Mouse (Mus musculus): ENCODE results near the gene Taf5l. TPM values are rescaled to one million over a fixed set of nuclear protein-coding genes. Genes with fewer than 3 reads are reported as not detected.
A peak's percentile ranks its signal among the peaks of the same experiment; 100 is the strongest.

Gene Taf5l
- polyA plus RNA-seq (2014; fragmentation: Nextera tagmentation; extraction: Ambion mirVana) = 34.8 and 40.2 TPM in 2 replicates

DNA sequence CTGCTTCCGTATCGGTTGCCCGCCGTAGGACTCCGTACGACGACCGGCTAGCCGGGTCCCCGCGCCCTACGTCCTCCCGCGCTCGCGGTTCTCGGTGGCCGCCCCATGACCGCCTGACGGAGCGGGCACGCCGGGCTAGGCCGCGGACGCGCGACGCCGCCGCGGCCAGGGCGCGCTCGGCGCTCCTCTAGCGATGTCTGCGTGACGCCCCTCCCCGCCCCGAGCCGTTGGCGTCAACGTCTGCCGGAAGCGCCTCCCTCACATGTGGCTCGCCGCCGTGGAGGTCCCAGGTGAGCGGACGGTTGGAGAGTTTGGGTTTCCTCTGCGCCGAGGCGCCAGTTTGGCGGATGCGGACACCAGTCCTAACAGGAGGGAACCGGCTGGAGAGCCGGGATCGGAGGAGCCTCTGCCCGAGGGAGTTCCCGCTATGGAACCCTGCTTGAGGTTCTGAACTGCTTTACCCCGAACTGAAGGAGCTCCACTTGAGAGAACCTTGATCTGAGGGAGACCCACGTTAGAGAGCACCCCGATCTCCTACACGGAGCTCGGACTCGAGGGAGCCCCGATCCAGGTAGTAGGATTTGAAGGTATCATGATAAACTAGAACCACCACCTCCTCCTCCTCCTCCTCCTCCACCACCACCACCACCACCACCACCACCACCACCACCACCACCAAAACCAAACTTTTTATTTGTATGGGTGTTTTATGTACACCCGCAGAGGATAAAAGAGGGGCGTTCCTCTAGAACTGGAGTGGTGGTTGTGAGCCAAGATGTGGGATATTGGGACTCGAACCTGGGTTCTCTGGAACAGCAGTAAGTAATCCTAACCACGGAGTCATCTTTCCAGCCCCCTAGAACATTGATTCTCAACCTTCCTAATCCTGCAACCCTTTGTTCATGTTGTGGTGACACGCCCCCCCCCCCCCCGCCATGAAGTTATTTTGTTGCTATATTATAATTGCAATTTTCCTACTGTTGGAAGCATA, at the start of gene Taf5l, which contains the start of gene Urb2:
Gene Taf5l (minus strand): TSS at position 161 of the 991 bp plus-strand sequence.
Gene Urb2 (plus strand): TSS at position 272 of the 991 bp plus-strand sequence.
- peak within 1 kb of the TSS; percentile 81 for H3K27ac ChIP-seq (ENCODE audit: low read depth, low read length)
- peaks cover 17% of the 10 kb centered on the region for H3K4me1 ChIP-seq (ENCODE audit: control insufficient read depth, insufficient read depth, low read length)
- no peaks in the 10 kb centered on the region; the same call in 1 of the 2 replicates for H3K36me3 ChIP-seq (ENCODE audit: control insufficient read depth, insufficient read depth, low read length)
- no peaks in the 10 kb centered on the region for H3K9me3 ChIP-seq (ENCODE audit: control insufficient read depth, low read length)
- H3K9ac ChIP-seq (ENCODE audit: low read length) = peak within 1 kb of the TSS; percentile 87
- H3K4me3 ChIP-seq (ENCODE audit: low read depth, low read length) = peak within 1 kb of the TSS; percentile 81
- under 1% methylated on average over 74 of the region's 74 CpGs for WGBS
- H3K4me2 ChIP-seq = peak within 1 kb of the TSS; percentile 73
- DNase-seq (ENCODE audit: low spot score, missing footprints) (peak; percentile 99), ATAC-seq (ENCODE audit: low FRiP score) (peak; percentile 93)
- no peaks in the 10 kb centered on the region for H3K27me3 ChIP-seq (ENCODE audit: control insufficient read depth, insufficient read depth, low read length)

DNA sequence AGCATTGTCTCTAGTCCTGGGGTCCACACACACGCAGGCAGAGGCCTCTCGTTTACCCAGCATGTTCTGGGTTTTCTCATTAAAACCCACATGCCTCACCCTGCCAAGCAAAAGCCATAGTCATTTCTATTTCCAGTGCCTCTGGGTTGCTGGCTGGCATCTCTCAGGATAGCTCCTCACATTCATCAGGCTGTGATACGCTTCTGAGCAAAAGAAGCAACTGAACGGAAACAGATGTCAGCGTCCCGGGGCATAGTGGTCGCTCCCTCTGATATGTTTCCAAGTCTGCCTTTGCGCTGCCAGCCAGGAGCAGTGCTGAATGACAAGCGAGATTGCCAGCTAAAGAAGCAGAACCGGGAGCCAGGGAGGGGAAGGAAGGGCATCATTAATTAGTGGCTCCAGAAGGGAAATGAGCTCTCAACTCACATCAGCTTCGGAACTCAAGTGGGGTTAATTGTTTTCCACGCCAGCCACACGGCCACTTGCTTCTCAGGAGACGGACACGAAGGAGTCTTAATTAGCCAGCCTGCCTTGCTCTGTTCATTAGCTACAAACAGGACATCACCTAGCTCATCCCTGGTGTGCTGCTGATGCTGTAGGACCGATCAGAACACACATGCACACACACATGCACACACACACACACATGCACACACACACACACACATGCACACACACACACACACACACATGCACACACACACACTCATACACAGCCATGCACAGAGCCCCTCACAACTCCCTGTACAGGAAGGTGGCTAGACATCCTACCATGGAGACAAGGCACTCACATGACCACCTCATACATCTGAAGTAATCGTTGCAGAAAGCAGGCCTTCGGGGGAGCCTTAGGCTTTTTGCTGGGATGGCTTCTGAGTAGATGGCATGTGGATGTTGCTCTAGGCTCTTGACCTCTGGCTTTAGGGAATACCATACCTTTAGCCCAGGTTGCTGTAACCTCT, 49.4 kb upstream of the Taf5l start:
- Histone ChIP-seq H3K4me1 (ENCODE audit: control insufficient read depth, insufficient read depth, low read length) (no peaks in the 10 kb centered on the region), H3K9ac (ENCODE audit: low read length) (no peak overlapping the region), H3K27me3 (ENCODE audit: control insufficient read depth, insufficient read depth, low read length) (no peaks in the 10 kb centered on the region), H3K9me3 (ENCODE audit: control insufficient read depth, low read length) (no peaks in the 10 kb centered on the region), H3K4me3 (ENCODE audit: low read depth, low read length) (no peak overlapping the region), H3K36me3 (ENCODE audit: control insufficient read depth, insufficient read depth, low read length) (no peaks in the 10 kb centered on the region), H3K4me2 (no peak overlapping the region), H3K27ac (ENCODE audit: low read depth, low read length) (no peak overlapping the region)
- ATAC-seq (ENCODE audit: low FRiP score) (no peak), DNase-seq (ENCODE audit: low spot score, missing footprints) (no peak)
- WGBS = 74% methylated on average over 18 of the region's 18 CpGs

DNA sequence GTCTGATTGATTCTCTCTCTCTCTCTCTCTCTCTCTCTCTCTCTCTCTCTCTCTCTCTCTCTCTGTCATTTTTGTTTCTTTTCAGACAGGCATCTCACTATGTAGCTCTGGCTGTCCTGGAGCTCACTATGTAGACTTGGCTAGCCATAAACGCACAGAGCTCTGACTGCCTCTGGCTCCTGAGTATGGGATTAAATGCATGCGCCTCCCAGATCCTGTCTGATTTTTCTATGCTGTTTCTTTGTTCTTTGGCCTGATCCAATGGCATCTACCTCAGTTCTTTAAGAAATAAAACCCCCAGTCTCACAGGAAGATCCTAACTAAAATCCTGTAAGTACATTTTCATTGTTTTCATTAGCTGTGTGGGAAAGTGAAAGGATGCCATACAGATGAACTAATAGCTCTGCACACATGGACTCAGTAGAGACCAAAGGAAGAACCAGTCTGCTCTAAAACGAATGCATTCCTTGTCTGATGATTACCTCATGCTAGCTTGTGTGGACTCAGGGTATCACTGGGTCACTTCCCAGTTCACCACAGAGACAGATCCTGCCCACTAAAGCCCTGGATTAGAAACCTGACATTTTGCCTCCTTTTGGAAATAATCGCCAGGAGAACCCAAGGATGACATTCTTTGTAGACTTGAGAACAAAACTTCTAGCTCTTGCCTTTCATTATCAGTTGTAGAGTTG, 46.0 kb upstream of the Taf5l start:
- Histone ChIP-seq H3K4me2 (no peak overlapping the region), H3K27ac (ENCODE audit: low read depth, low read length) (no peak overlapping the region), H3K4me3 (ENCODE audit: low read depth, low read length) (no peak overlapping the region), H3K9me3 (ENCODE audit: control insufficient read depth, low read length) (no peaks in the 10 kb centered on the region), H3K36me3 (ENCODE audit: control insufficient read depth, insufficient read depth, low read length) (no peaks in the 10 kb centered on the region), H3K9ac (ENCODE audit: low read length) (no peak overlapping the region), H3K4me1 (ENCODE audit: control insufficient read depth, insufficient read depth, low read length) (no peaks in the 10 kb centered on the region), H3K27me3 (ENCODE audit: control insufficient read depth, insufficient read depth, low read length) (no peaks in the 10 kb centered on the region)
- 76% methylated on average over 4 of the region's 4 CpGs for WGBS
- ATAC-seq (ENCODE audit: low FRiP score) (no peak), DNase-seq (ENCODE audit: low spot score, missing footprints) (no peak)

DNA sequence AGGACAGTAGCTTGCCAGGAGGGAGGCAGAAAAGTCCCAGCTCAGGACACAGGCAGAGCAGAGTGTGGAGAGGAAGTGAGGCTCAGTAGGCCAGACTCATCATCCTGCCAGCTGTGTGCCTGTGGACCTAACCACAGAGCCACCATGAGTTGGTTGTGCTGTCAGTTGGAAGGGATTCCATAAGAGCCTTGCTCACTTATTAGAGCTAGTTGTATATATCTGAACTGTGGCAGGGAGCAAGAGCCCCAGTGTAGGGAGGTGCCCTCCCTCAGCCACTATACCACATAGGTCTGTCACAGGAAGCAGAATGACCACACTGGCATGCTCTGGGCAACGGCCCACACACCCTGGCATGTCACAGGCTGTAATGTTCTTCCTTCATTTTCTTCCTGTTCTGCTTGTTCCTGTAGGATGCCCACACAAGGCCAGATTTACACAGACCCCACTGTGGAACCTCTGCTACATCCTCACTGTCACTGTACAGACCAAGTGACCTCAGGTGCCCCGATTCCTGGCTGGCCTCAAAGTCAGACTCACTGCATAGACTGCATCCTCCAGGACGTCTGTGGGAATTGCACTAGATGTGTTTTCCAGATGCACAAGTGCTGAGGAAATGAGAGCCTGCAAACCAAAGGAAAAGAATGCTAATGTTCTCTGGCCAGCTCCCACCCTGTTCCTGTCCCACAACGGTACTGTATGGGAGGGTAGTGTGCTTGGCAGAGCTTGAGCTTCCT, 45.3 kb upstream of the Taf5l start:
- no peak overlapping the region for H3K9ac ChIP-seq (ENCODE audit: low read length)
- DNase-seq (ENCODE audit: low spot score, missing footprints) (no peak), ATAC-seq (ENCODE audit: low FRiP score) (no peak)
- H3K4me2 ChIP-seq = no peak overlapping the region
- H3K27me3 ChIP-seq (ENCODE audit: control insufficient read depth, insufficient read depth, low read length) = no peaks in the 10 kb centered on the region
- H3K9me3 ChIP-seq (ENCODE audit: control insufficient read depth, low read length) = no peaks in the 10 kb centered on the region
- WGBS = 85% methylated on average over 4 of the region's 4 CpGs
- no peaks in the 10 kb centered on the region for H3K36me3 ChIP-seq (ENCODE audit: control insufficient read depth, insufficient read depth, low read length)
- no peak overlapping the region for H3K27ac ChIP-seq (ENCODE audit: low read depth, low read length)
- no peak overlapping the region for H3K4me3 ChIP-seq (ENCODE audit: low read depth, low read length)
- no peaks in the 10 kb centered on the region for H3K4me1 ChIP-seq (ENCODE audit: control insufficient read depth, insufficient read depth, low read length)

DNA sequence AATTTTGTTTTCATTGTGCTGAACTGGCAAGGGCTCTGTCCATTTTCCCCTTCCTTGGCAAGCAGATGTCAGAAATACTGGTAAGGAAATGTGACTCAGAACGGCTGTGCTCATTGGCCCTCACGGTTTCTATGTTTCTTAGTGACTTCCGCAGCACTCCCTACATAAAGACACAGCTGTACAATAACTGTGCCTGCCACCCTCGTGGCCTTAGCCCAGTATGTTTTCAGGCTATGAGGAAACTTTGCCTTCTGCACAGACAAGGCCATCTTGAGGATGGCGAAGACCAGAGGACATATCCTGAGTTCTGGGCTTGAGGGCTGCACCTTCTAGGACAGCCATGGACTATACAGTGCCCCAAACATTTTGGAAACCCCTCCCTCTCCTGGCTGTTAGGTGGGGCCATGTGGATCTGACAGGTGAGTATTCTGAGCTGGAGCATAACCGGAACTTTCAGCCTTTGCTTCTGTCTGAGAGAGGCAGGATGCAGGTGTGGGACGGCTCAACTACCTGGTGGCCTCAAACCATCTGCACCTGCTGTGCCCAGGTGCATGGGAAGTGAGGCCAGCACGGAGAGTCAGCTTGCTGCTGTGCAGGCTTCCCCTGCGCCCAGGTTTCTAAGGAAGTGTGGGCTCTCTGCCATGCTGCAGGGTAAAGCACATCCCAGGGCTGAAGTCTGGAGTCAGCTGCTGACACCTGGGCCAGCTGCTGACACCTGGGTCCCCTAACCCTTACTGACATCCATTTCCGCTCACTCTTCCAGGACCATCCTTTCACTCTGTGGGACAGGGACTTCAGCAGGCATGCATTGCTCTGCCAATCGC, 35.8 kb upstream of the Taf5l start:
- H3K36me3 ChIP-seq (ENCODE audit: control insufficient read depth, insufficient read depth, low read length) = no peaks in the 10 kb centered on the region
- H3K4me3 ChIP-seq (ENCODE audit: low read depth, low read length) = no peak overlapping the region
- no peaks in the 10 kb centered on the region for H3K4me1 ChIP-seq (ENCODE audit: control insufficient read depth, insufficient read depth, low read length)
- no peak for DNase-seq (ENCODE audit: low spot score, missing footprints)
- no peak overlapping the region for H3K27ac ChIP-seq (ENCODE audit: low read depth, low read length)
- ATAC-seq (ENCODE audit: low FRiP score) = no peak
- H3K9ac ChIP-seq (ENCODE audit: low read length) = no peak overlapping the region
- no peaks in the 10 kb centered on the region for H3K9me3 ChIP-seq (ENCODE audit: control insufficient read depth, low read length)
- WGBS = 78% methylated on average over 11 of the region's 11 CpGs
- H3K27me3 ChIP-seq (ENCODE audit: control insufficient read depth, insufficient read depth, low read length) = no peaks in the 10 kb centered on the region
- H3K4me2 ChIP-seq = no peak overlapping the region

DNA sequence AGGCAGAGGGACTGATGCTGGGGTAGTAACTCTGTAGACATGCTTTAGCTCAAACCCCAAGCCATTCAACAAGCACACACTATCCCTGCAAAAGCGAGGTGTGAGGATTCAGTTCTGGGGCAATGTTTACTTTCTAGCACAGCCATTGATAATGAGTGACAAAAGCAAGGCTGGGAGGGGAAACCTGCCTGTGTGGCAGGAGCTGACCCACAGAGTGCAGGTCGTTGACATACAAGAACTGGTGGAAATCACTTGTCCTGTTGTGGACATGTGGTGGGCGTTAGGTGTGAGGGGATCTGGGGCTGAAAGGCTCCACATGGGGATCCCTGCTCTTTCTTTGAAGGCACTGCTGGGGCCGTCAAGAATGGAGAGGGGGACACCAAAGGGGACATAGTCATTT, 31.4 kb upstream of the Taf5l start:
- ATAC-seq (ENCODE audit: low FRiP score) (no peak), DNase-seq (ENCODE audit: low spot score, missing footprints) (no peak)
- WGBS = 69% methylated on average over 4 of the region's 4 CpGs
- Histone ChIP-seq H3K9ac (ENCODE audit: low read length) (no peak overlapping the region), H3K27me3 (ENCODE audit: control insufficient read depth, insufficient read depth, low read length) (no peaks in the 10 kb centered on the region), H3K36me3 (ENCODE audit: control insufficient read depth, insufficient read depth, low read length) (0 out of 2 replicates have a peak, but pooled peaks cover 5% of the 10 kb centered on the region), H3K4me1 (ENCODE audit: control insufficient read depth, insufficient read depth, low read length) (no peaks in the 10 kb centered on the region), H3K4me2 (no peak overlapping the region), H3K4me3 (ENCODE audit: low read depth, low read length) (no peak overlapping the region), H3K9me3 (ENCODE audit: control insufficient read depth, low read length) (no peaks in the 10 kb centered on the region), H3K27ac (ENCODE audit: low read depth, low read length) (no peak overlapping the region)

DNA sequence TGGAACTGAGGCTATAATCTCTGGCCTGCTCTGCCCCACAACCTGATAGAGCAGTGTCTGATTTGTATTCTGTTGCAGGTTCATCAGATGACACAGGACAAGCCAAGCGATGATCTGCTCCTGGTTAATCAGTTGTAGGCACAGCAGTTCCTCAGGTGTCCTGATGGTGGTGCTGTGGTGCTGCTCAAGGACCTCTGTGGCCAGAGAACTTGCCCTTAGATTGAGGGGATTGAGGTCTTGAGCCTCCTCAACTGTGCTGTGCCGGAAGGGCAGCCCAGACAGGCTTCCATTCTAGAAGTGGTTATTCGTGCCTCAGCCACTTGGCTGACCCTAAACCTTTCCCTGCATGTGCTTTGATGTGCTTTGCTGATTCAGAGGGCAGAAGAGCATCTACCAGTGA, 30.9 kb upstream of the Taf5l start:
- ATAC-seq (ENCODE audit: low FRiP score) = peak; percentile 52; the same call in 1 of the 2 replicates
- no peak overlapping the region for H3K27ac ChIP-seq (ENCODE audit: low read depth, low read length)
- H3K9me3 ChIP-seq (ENCODE audit: control insufficient read depth, low read length) = no peaks in the 10 kb centered on the region
- H3K27me3 ChIP-seq (ENCODE audit: control insufficient read depth, insufficient read depth, low read length) = no peaks in the 10 kb centered on the region
- H3K9ac ChIP-seq (ENCODE audit: low read length) = no peak overlapping the region
- 17% methylated on average over 3 of the region's 3 CpGs for WGBS
- H3K4me2 ChIP-seq = no peak overlapping the region
- H3K36me3 ChIP-seq (ENCODE audit: control insufficient read depth, insufficient read depth, low read length) = 0 out of 2 replicates have a peak, but pooled peaks cover 8% of the 10 kb centered on the region
- no peaks in the 10 kb centered on the region for H3K4me1 ChIP-seq (ENCODE audit: control insufficient read depth, insufficient read depth, low read length)
- no peak overlapping the region for H3K4me3 ChIP-seq (ENCODE audit: low read depth, low read length)
- peak; percentile 95 for DNase-seq (ENCODE audit: low spot score, missing footprints)

Data from midbrain, embryonic 11.5 days (tissue).